Mouse (Mus musculus) lung, postnatal 14 days (tissue): ENCODE measurements at regions not wholly inside any gene's neighbourhood (a gene's known extent, or its start where the extent isn't known, plus 50 kb on each side); places are given as distances from the start of the nearest gene placed in this dataset.
A peak's percentile ranks its signal among the peaks of the same experiment; 100 is the strongest.

Experiments used
- DNase-seq: peaks from one replicate; pipeline ENCODE4 v3.0.0; 2021

DNA sequence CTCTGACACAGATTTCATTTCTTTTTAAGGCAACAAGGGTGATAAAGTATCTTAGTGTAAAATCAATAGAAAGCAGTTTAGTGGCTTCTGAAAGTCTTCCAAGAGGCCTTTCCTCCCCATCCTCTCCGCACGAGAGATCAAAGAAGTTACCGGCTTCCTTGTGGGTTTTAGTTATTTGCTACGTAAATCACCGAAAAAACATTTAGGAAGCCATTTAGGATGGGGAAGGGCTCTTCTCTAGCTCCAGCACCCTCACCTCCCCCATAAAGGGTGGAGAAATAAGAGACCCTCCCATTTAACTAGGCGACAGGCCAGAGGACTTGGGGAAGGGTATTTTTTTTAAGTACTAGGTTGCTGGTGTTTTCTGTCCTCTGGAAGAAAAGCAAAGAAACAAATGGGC, 287.9 kb upstream of the Kazn start:
- DNase-seq: no peak

DNA sequence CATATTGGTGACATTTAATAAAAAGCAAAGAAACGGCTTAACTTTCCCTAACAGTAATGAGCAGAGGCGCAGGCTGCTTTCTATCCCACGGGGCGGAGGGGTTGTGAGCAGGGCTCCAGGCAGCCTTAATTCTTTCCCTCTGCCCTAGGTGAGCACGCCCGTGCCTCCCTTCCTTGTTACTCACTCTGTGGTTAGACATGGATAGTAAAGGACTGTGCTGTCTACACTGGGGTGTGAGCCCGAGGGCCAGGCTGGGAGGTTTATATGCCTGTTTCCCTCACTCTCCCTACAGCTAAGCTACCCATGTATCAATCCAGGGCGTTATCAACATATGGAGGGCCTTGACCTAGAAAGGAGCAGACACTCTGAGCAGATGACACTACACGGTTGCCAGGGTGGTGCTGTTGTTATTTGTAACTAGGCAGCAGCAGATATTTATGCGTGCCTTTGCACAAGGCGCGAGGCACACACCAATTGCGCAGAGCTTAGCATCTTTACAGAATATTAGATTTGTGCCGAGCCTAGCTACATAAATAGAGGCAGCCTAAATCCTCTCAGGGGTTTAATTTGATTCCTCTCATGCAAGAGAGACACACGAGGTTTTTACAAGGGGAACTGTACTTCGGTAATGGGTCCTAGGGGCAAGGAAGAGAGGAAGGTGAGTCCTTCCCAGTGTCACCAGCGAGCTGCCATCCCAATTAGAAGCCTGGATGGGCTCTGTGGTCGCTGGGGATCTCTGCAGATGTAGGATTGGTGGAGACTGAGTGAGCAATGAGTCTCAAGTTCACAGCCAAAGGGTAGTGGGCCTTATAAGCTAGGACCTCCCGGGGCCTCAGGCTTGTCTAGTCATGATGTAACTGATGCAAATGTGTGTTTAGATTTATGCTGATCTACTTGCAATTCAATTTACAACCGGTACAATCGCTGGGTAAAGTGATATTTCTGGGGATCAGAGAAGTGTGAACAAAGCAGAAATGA, 278.6 kb upstream of the Kazn start:
- no peak for DNase-seq

DNA sequence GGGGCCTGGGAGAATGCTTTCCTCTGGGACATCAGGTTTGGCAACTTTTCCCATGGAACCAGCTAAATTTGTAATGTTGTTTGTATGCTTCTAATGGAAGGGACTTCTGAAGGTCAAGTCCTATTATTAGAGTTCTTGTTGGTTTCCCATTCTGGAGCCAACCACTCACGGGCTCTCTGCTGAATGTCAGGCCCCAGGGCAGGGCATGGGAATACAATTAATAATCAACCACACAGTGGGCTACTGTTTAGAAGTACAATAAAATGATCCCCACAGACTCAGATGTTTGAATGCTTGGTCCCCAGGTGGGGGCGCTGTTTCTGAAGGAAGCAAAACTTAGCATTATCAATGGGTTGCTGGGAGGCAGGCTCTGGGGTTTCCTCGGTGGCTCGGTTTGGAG, 275.6 kb upstream of the Kazn start:
- no peak for DNase-seq

DNA sequence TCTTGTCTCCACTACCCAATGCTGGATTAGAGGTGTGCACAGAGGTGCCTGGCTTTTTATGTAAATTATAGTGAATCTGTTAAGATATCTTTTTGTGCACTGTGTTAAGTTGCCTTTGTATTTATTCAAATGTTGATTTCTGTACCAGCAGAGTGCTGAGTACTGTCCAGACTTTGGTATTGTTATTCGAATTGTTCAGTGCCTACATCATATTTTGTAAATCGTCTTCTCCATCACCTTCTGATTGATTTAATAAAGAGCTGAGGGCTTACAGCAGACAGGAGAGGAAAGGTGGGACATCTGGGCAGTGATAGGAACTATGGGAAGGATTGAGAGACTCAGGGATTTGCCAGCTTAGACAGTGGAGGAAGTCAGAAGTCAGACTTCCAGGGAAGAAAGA, 270.2 kb upstream of the Kazn start:
- no peak for DNase-seq

DNA sequence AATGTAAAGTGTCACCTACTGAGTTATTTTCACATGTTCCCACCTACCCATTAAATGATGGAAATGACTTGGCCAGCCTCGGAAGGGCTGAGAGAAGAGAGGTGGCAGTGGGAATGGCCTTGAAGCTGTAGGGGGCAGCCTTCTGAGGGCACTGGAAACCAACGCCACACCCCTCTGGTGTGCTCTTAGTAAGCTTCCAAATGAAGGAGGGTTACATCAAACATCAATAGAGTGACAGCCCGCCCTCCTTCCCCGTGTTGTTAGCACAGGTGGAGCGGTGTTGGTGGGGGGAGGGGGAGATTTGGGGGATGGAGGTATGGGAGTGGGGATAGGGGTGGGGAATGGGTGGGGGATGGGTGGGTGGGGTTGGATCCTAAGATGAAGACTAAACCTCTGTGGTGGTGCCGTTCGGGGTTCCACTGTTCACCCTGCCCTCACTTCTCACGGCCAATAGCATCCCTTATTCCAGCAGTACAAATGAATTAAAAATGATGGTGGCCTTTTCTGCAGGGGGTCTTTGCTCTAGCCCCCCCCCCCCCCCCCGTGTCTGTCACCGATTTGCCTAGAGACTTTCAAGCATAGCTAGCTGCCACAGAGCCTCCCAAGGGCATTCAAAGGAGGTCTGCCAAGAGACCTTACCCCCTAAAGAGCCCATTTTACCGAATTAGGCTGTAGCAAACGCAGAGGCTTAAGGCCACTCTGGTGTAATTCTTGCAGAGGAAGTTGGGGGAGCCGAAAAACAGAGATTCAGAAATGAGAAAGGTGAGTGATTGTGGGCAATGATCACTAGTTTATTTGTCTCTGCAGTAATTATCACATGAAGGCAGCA, 267.4 kb upstream of the Kazn start:
- DNase-seq: no peak

DNA sequence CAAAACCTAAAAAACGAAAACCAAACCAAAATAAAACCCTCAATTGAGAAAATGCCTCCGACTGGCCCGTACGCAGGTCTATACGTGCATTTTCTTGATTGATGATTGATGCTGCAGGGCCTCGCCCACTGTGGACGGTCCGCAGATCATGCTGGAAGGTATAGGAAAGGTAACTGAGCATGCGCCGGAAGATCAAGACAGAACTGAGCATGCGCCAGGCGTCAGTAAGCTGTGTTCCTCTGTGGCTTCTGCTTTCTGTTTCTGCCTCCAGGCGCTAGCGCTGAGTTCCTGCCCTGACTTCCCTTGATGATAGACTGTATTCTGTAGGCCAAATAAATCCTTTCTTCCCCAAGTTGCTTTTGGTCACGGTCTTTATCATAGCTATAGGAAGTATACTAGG, 264.6 kb upstream of the Kazn start:
- no peak for DNase-seq

DNA sequence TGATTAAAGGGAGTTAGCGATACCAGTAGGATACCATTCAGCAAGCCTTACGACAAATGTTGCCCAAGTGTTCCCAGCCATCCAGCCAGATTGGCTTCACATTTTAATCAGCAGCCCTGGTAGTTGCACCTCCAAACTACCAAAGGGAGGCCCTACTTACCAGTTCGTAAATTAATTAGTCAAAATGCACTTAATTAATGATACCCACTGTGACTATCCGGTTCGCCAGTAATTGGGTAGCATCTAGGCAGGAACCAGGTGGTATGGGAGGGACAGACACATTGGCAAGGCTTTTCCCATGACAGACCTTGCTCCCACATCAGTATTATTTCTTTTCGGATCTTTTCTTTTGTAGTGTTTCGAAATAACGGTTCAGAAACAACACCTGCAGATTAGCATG, 262.0 kb upstream of the Kazn start:
- no peak for DNase-seq

DNA sequence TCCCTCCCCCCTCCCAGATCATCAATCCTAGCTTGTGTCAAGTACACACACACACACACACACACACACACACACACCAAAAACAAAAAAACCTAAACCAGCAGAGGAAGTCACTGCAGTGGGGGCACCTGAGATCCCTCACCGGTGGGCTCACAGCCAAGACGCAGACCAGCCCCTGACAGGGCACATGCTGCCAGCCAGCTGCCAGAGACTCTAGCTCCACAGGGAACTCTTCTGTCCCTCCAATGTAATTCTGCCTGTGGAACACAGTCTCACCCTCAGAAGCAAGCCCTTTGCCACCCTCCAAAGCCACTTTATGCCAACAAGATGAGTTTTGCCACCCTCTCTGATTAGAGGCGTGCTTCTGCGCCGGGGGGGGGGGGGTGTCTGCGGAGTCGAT, 261.3 kb upstream of the Kazn start:
- no peak for DNase-seq

DNA sequence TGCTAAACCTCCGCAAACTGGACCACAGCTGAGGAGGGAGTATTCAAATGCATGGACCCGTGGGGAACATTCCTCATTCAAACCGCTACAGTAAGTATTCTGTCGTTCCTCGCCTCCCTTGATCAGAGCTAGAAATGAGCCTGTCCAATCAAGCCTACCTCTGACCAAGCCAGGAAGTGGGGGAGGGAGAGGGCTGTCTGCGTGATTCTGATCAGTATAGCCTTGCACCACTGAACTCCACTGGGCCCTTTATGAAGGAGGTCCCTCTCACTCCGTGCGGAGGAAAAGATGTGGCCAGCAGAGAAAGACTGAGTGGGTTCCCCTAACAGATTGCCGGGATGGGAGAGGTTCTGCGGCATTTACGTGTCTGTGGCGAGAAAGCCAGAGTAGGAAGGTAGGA, 257.4 kb upstream of the Kazn start:
- DNase-seq: no peak

DNA sequence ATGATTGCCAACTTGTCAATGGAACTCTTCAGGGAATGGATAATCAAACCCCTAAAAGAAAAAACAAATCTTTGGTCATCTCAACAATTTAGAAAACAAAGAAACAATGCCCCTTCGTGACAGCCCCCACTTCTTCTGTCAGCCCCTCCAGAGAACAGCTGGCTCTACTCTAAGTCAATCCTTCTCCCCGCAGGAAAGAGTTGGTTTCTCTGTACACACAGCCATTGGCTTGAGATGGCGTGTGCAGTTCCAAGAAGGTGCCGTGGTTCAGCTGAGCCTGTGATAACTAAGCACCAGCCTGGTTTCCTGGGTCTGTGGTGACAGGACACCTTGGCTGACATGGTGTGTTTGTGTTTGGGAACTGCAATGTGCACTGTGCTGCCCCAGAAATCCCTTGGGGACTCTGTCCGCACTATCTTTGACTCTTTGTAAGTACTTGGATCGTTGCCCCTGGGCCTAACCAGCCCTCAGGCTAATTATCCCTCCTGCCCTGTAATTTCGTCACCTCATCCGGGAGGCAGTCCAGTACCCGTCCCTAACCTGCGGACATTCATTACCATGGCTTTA, 253.8 kb upstream of the Kazn start:
- DNase-seq: no peak

DNA sequence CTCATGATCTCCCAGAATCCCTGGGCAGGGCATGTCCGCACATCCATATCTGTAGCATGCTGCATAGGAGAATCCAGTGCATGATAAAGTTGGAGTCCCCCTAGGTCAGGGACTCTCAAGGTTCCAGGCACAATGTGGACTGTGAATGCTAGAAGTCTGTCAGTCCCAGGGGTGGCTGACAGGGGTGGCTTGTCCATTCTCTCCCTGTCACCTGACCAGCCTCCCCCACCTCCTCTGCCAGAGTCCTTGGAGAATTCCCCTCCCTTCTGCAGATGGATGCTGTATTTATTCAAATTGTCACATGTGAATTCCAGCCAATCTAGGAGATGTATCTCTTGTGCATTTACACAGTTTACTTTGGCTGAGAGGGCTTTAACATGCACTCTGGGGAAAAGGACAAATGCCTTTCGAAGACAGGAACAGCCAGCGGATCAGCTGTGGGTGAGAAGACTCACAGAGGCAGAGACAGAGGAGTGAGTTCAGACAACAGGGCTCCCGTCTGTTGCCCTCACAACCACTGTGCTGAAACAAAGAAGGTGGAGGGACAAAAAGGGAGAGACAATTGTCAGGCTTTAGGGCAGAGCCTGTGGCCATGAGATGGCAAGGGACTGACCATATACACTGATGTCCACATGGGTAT, 246.7 kb upstream of the Kazn start:
- no peak for DNase-seq

DNA sequence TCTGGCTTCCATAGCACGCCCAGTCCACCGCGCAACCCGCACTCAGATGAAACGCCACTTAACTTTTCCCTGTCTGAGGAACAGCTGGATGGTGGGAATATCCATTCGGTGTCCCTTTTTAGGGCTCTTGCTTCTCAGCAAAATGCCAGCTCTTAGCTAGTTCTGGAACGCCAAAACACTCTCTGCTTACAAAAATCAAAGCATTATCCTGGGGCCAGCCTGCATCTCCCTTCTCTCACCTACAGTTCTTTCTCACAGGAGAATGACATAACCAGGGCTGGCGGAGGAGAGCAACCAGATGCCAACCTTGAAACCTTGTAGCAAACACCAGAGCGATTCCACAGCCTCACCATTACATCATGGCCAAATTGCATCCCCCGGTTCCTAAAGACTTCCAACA, 236.4 kb upstream of the Kazn start:
- no peak for DNase-seq

DNA sequence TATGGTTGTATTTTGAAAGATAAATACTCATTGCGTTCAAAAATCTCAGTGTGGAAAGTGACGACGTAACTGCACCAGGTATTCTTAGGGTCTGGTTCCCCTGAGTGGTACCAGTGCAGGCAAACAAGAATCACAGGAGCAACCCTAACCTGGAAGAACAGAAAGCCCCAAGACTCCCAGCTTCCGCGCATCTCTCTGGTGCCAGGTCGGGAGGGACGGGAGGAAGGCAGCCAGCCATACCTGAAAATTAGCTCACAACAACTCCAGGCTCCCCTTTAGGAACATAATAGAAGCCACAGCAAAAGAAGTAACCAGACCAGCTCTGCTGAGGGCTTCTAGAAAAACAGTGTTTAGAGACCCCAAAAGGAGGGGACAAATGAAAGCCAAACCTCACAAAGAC, 235.4 kb upstream of the Kazn start:
- DNase-seq: no peak

DNA sequence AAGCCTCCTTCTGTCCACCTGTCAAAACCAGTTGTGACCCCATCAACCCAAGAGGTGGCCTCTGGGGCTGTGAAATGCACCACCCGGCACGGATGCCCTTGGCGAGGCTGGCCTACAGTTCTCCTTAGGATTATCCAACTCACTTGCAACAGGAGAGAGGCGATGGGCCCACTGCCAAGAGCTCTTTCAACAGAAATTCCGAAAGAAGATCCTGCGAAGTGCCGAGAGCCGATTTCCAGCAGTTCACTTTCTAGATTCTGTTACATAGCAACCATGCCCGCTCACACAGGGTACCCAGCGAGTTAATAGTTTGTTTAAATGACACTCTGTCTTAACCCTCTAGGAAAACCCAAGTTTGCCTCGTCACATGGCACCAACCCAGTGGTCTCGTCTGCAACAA, 234.8 kb upstream of the Kazn start:
- peak; percentile 62 for DNase-seq

DNA sequence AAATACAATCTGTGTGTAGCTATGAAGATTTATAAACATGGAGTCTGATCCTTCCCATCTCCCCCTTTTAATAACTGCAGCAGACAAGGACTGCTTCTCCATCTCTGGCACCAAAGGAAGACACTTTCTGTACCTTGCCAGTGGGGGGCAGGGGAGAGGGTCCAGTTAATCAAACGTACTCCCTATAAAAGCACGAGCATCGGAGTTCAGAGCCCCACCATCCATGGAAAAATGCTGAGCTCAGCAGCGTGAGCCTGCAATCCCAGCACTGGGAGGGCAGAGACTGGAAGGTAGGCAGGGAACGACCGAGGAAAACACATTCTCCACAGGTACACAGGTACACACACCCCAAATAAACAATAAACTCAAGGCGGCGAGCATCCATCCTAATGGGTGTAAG, 234.1 kb upstream of the Kazn start:
- DNase-seq: no peak

DNA sequence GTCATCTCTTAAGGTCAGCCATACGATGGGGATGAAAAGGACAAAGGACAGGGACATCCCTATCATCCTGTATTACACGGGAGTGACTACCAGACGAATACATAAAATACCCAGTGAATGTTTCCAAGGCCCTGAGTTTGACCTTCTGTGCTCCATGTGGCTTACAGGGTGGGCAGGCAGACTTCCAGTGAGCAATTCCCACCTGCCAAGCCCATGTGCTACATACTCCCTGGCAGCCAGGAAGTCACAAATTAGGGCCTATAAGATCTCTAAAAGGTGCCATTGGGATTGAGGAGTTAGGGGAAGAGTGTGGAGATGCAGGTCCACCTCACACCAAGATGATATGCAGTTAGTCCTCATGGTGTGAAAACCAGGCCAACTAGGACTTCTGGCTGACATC, 233.1 kb upstream of the Kazn start:
- no peak for DNase-seq

DNA sequence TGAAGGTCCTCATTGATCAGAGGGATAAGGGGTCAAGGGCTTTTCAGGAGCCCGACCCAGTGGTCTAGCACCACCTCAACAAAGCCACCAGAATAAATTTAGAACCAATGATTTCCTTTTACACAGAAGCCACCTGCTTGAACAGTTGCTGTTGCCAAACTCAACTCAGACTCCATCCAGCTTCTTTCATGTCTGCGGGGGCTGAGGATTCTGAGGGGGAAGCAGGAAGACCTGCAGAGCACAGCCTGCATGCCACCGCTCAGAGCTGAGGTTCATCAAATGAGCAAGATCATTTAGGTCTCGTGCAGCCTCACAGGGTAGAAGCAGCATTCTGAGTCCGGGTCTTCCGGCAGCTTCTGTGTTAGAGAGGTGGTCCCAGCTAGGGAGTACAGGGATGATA, 231.6 kb upstream of the Kazn start:
- DNase-seq: no peak

DNA sequence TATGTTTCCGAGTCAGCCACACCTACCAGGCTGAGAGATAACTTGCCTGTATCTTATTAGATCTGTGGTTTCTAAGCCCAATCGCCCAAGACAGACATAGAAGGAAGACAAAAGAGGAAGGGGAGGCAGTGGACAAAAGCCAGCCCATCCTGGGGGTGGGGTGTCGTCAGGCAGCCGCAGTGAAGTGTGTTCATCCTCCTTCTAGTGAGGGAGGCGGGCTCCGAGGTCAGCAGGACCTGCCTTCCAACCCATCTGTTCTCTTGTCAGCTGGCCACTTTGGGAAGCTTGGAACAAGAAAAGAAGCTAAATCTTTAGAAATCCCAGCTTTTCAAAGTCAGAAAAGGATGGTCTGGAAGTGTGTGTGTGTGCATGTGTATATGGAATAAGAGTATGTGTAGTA, 228.7 kb upstream of the Kazn start:
- no peak for DNase-seq

DNA sequence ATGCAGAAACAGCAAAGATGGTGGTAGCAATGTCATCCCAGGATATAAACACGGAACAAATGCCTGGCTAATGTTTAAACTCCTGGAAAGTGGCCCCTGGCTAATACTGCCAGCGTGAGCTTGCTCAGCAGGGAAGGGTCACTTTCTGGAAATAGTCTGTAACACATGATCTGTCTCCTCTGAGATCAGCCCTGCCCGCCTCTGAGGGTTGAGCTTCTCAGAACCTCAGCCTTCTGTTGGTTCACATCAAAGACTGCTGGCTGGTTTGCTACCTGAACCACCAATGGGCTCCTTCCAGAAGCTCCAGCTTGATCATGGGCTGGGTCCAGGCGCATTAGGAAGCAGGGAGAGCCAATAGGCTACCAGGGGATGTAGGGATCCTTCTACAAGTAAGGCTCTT, 226.0 kb upstream of the Kazn start:
- DNase-seq: no peak

DNA sequence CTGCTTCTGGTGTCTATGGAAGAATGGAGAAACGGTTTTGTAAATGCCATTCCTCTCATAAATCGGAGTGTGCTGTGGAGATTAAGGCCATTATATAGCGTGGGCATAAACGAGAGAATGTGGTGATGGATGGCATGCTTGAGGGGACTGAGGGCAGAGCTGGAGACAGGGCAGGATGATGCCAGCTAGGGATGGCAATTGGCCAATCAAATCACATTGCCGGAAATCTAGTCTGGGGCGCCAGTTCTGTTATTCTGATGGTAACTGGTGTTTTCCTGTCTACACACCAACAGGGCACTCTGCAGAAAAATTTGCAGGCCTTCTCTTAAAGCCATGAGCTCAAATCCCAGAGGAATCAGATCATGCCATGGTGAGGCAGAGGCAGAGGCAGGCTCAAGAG, 224.9 kb upstream of the Kazn start:
- DNase-seq: no peak

DNA sequence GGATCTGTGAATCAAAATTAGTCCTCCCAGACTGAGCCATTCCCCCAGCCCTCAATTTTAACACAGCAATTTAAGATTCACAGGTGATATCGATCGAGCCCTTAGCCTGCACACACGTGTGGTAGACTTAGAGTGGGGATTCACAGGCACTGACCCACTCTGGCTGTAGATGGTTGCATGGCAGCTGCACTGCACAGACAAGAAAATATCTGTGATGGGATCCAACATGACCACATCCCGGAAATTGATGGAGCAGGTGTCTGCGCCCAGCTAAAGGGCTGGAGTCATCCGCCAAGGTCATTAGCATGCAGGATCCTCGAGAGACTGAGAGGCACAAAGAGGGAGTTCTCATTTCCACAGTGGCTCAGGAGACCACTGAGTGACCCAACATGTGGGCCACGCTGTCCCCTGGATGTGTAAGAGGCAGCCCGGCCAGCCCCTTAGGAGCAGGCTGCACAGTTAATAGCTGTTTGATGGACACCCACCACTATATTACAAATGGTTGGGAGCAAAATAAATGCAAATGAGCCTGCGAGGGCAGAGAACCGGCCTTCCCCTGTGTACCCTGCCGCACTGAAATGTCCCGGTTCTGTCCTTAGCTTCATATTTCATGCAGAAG, 221.4 kb upstream of the Kazn start:
- no peak for DNase-seq

DNA sequence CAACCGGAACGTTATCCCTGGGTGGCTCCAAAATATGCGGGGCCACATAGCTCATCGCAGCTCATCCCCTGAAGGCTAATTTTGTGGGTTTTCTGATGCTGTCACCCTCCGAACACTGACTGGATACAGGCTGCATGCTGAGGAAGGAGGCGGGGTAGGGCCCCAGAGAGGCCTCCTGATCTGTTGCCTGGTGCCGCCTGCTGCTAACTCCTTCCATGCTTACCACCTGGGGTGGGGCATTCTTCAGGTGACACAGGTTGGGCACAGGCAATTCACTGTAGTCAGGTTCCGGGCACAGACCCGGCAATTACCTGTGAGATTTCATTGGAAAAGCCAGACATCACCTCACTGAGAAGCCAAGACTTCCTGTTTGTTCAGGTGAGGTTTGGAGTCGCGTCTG, 213.4 kb upstream of the Kazn start:
- DNase-seq: no peak

DNA sequence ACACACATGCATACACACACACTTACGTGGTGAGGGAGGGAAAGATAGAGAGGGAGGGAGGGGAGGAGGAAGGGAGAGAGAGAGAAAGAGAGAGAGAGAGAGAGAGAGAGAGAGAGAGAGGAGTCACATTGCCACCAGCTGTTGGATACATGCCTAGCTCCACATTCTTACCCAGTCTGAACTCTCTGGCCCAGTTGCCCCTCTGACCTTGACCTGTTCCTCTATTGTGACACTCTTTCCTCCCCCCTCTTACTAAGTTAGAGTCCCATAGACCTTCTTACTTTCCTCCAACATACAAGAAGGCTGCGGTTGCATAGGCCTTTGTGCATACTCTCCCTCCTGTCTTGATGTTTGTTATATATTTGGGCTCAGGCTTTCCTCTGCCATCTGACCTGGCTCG, 211.7 kb upstream of the Kazn start:
- peak; percentile 4 for DNase-seq
